In the genomic region with DNA sequence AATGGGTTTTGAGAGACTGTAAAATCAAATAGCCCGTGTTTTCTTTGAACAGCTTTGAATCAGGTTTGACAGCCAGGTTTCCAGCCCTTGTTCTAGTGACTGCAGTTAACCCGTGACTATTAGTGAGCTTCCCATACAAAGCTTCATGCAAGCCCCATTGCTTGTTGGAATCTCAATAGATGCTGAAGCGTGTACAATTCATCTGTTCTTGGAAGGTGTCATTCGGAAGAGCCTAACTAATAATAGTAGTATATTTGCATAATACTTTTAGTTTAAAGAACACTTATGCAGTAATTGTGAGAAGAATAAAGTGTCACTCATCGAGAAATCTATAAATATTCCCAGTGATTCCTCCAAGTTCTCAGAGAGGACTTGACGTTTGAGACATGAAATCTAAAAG, we compare ENCODE assay signal across 16 mouse cellular contexts.
"Had no signal": no experiment of that assay in that cellular context is flagged by ENCODE, and none has a peak within 500 bp of the region (broad histone marks: within the 10 kb centered on the region; RNA-seq: fewer than 3 reads in every experiment).

No protein-coding gene starts in this region.

- H3K4me2 ChIP-seq: liver, embryonic 15.5 days; lung, embryonic 15.5 days; midbrain, embryonic 12.5 days; neural tube, embryonic 12.5 days had no signal

- H3K27me3 ChIP-seq: liver, embryonic 15.5 days; lung, embryonic 15.5 days; megakaryocyte, embryonic 14.5 days; midbrain, embryonic 12.5 days; neural tube, embryonic 12.5 days had no signal

- ATAC-seq: liver, postnatal 0 days; lung, postnatal 0 days had no signal

- DNase-seq: liver, postnatal 0 days; lung, adult 2 months; lung, postnatal 14 days; lung, postnatal 36 days; midbrain, embryonic 14.5 days; right cerebral cortex, postnatal 14 days; thymus, adult 2 months; thymus, postnatal 25 days; thymus, postnatal 4 days had no signal

- H3K36me3 ChIP-seq: liver, embryonic 15.5 days; lung, embryonic 15.5 days; midbrain, embryonic 12.5 days; neural tube, embryonic 12.5 days had no signal

- H3K4me3 ChIP-seq: liver, embryonic 15.5 days; lung, embryonic 15.5 days; megakaryocyte, embryonic 14.5 days; midbrain, embryonic 12.5 days; neural tube, embryonic 12.5 days had no signal

- H3K9ac ChIP-seq: liver, embryonic 15.5 days; liver, postnatal 0 days; lung, embryonic 15.5 days; midbrain, embryonic 12.5 days; neural tube, embryonic 12.5 days had no signal

- H3K4me1 ChIP-seq: liver, embryonic 15.5 days; lung, embryonic 15.5 days; megakaryocyte, embryonic 14.5 days; midbrain, embryonic 12.5 days; neural tube, embryonic 12.5 days had no signal

- H3K9me3 ChIP-seq: liver, embryonic 15.5 days; lung, embryonic 15.5 days; megakaryocyte, embryonic 14.5 days; midbrain, embryonic 12.5 days; neural tube, embryonic 12.5 days had no signal

- H3K27ac ChIP-seq: liver, embryonic 15.5 days; lung, embryonic 15.5 days; macrophage; midbrain, embryonic 12.5 days; neural tube, embryonic 12.5 days had no signal
